Mouse (Mus musculus) right cerebral cortex, postnatal 25 days (tissue): ENCODE measurements around the gene Mvd.
A peak's percentile ranks its signal among the peaks of the same experiment; 100 is the strongest.

Source experiments
- DNase-seq: peaks from one replicate; pipeline ENCODE4 v3.0.0; 2022

Gene Mvd

DNA sequence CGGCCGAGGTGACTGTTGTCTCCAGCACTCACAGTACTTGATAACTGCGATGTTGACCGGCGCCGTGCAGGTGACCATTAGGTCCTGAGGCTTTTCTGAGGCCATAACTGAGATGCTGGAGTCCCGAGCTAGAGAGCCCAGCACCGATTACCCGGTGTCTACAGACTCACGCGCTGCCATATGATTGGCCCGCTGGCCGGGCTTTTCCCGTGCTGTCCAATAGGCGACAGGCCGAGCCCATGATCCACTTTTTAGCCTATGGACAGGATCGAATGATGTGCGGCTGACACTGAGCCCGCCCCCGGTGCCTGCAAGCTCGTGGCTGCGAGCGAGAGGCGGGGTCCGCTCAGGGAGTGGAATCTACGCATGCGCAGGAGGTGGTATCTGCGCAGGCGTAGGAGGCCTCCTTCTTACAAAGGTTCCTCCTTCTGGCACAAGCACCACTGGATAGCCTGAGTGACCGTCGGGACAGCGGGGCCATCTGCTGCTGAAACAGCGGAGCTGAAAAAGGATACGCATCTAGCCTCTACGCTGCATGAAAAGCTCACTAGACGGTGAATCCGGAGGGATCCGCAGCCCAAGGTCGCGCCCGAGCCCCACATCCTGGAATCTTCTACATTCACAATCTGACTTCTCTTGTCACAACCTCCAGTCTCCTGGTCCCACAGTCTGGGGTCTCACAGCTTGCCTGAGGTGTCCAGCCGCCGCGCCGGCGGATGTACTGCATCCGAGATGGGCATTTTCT lies at the start of gene Mvd:
TSS of gene Mvd (minus strand) at position 161 of the 745 bp plus-strand sequence.
- peak; percentile 100 for DNase-seq

- no peak for DNase-seq
Measured at GRCm38 (mm10) chr8:122488387-122488786, 45.2 kb upstream of the Mvd start.

GRCm38 (mm10) chr8:122484831-122485230 lies 41.6 kb upstream of the Mvd start:
- DNase-seq, result no peak

DNA sequence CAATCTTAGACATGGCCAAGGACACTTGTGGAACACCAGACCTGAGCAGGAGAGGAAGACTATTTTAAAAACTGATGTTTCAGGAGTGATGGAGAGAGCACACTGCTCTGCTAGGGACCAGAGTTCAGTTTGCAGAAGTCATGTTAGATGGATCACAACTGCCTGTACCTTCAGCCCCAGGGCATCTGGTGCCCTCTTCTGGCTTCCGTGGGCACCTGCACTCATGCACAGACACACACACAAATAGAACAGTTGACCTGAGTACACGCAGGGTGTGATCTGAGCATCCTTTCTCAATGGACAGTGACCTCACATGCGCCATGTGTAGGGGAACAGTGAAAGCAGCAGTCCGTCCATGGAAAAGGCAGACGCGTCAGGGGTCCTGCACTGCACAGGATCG lies 40.7 kb upstream of the Mvd start:
- no peak for DNase-seq

- DNase-seq, result no peak
Measured at GRCm38 (mm10) chr8:122482448-122482847, 39.2 kb upstream of the Mvd start.

GRCm38 (mm10) chr8:122475580-122476320 lies 32.5 kb upstream of the Mvd start, which contains the start of the genes Rnf166 and Ctu2:
Gene Rnf166, minus strand, starts transcription at chr8:122476064.
Gene Ctu2, plus strand, starts transcription at chr8:122476143.
- DNase-seq, result peak; percentile 94

DNA sequence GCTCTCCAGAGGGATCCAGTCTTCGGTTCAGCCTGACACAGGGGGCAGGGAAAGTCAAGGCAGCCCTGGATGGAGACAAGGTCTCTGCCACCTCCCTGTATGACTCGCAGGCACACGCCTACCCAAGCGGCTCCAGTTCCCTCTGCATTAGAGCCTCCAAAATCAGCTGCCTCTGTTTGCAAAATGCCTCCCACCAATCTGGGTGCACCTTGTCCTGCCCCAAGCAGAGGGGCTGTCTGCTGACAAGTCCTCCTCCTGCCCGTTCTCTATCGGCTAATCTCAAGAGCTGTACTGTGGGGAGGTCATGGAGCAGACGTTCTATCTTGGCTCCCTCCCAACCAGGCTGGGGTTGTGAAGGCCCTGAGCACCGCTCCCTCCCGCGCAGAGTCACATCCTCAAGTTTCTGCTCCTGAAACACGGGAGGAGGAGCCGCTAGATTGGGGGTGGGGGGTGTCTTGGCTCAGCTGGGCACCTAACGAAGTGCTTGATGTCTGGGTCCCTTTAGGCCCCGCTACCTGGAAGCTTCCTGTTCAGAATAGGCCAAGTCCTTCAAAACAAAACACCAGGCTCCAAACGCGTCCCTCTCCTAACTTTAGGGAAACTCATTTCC lies 31.8 kb upstream of the Mvd start:
- DNase-seq, result peak; percentile 25

GRCm38 (mm10) chr8:122473911-122474421 lies 30.7 kb upstream of the Mvd start:
- no peak for DNase-seq

- DNase-seq, result no peak
Measured at GRCm38 (mm10) chr8:122470691-122471090, 27.5 kb upstream of the Mvd start.

DNA sequence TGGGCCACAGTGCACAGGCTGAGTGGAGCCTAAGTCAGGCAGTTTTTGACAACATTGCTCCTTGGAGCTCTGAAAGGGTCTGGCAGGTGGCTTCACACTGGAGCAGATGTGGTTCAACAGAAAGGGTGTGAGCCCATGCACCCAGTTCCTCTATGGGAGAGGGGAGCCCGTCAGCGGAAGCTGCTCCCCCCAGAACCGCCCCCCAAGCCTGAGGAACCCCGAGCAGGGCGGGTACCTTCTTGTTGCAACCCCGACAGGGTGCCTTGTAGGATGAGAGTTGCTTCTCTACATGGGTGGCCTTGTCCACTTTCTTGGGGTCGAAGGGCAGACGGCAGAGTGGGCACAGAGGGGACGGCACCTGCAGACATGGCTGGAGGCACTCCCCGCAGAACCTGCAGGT lies 26.7 kb upstream of the Mvd start:
- no peak for DNase-seq

DNA sequence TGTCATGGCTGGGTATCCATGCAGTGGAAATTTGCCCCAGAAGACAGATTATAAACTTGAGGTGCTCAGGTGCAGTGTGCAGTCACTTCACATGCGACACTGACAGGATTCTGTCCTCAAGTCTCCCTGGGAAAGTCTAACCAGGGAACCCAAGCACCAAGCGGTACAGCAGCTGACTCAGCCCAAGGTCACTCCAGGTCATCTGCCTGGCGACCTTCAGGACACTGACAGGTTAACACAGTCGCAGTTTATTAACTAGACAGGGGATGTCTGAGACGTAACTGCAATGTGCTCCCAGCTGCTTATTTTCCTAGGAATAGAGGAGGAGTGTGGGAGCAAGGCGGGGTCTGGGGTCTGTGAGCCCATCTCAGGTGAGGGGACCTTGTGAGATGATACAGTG lies 26.2 kb upstream of the Mvd start:
- DNase-seq, result no peak

GRCm38 (mm10) chr8:122467816-122468215 lies 24.6 kb upstream of the Mvd start:
- no peak for DNase-seq

DNA sequence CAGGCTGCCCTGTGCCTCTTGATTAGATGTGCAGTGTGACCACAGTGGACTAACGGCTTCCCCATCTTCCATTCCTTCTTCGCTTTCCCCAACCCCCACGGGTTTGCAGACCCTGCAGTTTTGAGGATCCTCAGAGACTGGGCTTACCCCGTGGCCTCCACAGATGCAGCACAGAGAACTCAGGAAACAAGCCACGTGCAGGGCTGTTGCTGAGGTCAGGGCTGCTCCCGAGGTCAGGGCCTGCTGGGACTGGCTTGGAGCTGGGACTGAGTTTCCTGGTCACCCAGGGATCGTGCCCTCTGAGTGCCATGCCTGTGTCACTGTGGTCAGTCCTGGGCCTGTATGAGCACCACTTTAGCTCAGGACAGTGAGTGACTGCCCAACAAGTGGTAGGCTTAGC lies 21.8 kb upstream of the Mvd start:
- no peak for DNase-seq

DNA sequence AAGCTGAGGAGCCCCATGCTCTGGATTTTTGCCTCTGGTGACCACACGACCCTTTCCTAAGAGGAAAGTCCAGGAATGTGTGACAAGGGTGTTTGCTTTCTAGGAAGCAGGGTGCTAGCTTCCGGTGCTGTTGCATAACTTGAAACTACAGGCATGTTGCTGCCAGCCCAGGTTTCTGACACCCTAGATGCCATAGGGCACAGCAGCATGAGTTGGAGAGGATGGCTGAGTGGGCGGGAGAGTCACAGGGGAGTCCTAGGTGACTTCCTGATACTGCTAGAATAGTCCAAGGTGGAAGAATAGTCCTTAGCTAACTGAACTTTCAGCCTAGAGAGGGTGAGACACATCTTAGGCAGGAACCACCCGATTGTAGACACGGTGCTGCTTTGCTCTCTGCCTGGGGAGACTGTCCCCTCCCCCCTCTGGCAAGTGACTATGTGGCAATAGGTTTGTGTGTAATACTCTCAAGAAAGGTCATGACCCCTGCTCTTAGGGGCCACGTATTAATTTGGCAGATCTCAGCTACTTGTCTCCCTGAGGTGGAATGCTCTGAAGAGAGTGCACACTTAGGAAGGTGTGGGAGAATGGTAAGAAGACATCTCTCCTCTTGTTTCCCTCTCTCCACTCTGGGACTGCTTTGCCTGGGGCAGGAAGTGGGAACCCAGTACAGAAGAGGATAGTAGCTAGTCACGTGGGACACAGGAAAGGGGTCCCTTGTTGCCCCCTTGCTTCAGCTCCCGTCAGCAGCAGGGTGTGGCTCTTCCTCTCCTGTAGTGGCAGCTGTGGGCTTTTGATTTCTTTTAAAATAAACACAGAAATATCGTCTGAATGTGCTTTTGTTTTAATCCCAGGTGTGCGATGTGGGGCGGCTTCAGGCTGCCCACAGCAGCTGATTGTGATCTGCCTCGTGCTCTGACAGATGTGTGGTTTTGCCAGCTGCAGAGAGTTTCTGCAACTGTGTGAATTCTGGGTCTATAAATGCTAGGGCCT lies 20.7 kb upstream of the Mvd start:
- no peak for DNase-seq

DNA sequence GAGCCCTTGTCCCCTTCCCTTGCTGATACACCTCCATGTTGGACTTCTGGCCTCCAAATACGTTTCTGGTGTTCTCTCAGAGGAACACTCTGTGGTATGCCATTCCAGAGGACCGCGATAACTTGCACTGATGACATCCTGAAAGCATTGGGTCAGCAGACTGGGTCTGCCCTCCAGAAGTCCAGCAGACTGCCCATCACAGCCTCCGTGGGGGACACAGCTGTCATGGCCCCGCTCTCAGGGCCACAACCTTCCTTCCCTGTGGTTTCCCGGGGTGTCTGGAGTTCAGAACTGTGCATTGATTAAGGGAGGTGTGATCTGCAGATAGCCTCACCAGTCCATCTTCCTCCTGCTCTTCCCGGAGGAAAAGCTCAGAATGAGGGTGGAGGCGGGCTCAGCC lies 19.3 kb upstream of the Mvd start:
- no peak for DNase-seq

DNA sequence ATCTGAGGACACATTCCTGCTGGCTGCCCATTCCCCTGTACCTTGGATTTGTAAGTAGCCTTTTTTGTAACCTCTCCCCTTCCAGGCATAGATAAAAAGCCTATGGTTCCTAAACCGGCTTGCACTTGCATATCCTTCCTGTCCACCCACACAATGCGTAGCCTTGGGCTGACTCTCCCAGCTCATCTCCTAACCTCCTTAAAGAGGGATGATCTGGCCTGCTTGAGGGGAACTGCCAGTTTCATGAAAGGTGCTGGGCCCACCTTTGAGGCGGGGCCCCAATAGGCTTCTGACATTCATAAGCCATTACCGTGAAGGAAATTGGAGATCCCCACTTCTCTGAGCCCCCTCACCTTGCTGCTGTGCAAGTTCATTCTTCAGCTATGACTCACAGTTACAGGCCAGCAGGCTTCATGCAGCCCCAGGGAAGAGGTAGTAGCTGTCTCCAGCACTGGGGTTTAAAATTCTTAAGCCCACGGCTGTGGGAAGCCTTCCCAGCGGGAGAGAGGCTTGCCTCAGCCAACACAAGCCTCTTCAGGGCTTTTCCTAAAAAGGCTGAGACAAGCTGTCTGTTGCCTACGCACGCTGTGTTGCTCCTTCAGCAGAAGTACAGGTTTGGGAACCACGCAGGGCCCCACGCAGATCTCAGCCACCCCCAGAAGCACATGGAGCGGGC lies 18.4 kb upstream of the Mvd start:
- DNase-seq, result peak; percentile 79

DNA sequence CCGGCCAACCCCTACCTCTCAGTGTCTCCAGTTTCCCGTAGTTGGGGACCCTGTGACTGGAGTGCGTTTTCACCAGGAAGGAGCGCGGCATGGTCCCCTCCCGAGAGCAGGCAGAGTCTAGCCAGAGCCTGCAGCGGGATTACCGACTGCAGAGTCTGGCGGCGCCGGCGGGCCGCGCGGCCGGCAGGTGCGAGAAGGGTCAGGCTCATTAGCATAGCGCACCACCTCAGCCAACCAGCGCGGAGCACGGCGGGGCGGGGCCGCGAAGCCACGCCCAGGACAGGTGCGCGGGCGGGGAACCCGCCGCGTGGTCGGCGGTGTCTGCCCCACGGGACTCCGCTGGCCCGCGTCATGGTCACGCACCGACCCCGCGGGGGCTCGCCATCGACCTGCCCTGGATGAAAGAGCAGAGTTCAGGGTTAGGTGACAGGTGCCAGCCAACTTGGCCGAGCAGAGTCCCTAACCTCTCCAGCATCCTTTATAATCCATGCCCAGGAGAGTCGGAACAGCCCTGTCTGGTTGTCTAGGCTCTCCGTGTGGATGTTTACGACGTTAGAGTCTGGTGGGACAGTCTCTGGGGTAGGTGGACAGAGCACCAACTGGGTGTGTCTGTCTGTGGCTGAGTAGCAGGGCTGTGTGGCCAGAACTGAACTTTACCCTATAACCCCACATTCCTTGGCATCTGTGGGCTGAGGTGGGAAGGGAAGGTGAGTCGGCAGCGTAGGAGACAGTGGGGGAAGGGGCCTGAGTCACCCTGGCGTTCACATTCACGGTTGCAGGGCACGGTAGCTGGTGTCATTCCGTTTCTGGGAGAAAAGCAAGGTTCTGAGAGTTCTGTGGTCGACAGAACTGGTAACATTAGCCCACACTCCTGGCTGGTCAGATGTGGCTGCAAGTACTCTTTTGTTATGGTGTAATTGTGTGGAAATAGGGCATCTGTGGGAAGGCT lies 17.6 kb upstream of the Mvd start, which contains the start of gene Snai3:
TSS of gene Snai3 (minus strand) at position 210 of the 949 bp plus-strand sequence.
- DNase-seq, result no peak

GRCm38 (mm10) chr8:122459990-122460389 lies 16.8 kb upstream of the Mvd start:
- DNase-seq, result no peak

DNA sequence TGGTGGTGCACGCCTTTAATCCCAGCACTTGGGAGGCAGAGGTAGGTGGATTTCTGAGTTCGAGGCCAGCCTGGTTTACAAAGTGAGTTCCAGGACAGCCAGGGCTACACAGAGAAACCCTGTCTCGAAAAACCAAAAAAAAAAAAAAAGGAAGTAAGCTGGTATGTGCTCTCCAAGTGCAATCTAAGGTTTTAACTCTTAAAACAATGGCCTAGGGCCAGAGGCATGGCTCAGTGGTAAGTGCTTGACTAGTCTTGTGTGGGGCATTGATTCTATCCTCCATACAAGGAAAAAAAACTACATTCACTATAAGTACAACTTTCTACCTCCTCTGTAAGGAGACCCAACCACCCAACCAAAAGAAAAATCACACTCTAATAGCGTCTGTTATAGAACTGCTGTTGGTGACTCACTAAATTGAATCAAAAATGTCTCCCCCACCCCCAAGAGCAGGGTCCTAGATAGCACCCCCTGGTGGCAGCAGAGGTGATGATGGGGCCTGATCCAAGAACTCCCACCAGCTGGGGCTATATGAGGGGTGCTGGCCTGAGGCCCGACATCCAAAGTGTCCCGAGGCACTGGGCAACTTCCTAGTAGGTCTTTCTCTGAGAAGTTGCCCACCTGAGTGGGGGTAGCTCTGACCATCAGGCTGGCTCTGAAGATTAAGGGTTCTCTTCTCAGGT lies 16.1 kb upstream of the Mvd start:
- no peak for DNase-seq

DNA sequence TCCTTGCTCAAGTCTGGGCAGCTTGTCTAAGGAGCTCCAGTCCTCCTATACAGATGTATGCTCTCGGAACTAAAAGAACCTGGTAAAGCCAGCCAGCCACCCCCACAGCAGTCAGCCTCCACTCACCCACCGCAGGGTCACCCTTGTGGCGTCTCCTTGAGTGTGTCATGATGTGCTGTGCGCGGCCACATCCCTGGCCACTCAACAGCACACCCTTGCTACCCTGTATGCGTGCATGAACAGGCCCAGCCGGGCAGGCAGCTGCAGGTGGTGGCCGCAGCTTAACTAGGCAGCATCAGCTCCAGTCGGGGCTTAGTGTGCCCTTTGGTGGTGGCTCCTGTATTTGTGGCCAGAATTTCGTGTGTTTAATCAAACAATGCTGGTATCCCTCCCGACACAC lies 13.9 kb upstream of the Mvd start:
- DNase-seq, result no peak
